Mouse (Mus musculus) CH12.LX (cell line): ENCODE data around the gene Adtrp. TPM values are rescaled to one million over a fixed set of nuclear protein-coding genes. Genes with fewer than 3 reads are reported as not detected.

Source experiments
- DNase-seq: peaks from one replicate; pipeline ENCODE4 v3.0.0-alpha.2; 2013; ENCODE audit errors: extremely low read depth
- H3K27ac ChIP-seq: 2 replicates; pipeline ENCODE4 v1.5.1; 2012; ENCODE audit warnings: low read depth, mild to moderate bottlenecking, control low read depth, moderate library complexity; ENCODE audit not compliant: insufficient read depth
- H3K27me3 ChIP-seq: replicated peaks from 2 replicates; pipeline ENCODE3; 2012; ENCODE audit warnings: inconsistent platforms
- H3K36me3 ChIP-seq, 2 experiments: replicated peaks in 1 of 2; 2 replicates each; pipeline versions ENCODE3 to v1.6.1; 2012; ENCODE audit warnings: inconsistent platforms in 1 of 2, low read length in 1 of 2, mild to moderate bottlenecking in 1 of 2, mixed read lengths in 1 of 2, moderate library complexity in 1 of 2; ENCODE audit not compliant: control insufficient read depth in 1 of 2, insufficient read depth in 1 of 2
- H3K4me1 ChIP-seq, 2 experiments: 2 replicates each; pipeline ENCODE4 v1.6.1; 2012; ENCODE audit warnings: inconsistent platforms in 1 of 2, moderate library complexity in 1 of 2; ENCODE audit not compliant: insufficient read depth in 2 of 2, control insufficient read depth in 1 of 2
- H3K4me2 ChIP-seq: 2 replicates; pipeline ENCODE4 v1.6.1; 2012; ENCODE audit warnings: low read depth, mild to moderate bottlenecking, control low read depth; ENCODE audit not compliant: poor library complexity, insufficient read depth, severe bottlenecking
- H3K4me3 ChIP-seq, 3 experiments: fragments of 150-350 bp in 1 of 3; sonication (generic) in 1 of 3; replicated peaks in 1 of 3; 2 replicates each; pipeline versions ENCODE3 to v1.5.1; 2011 to 2012; ENCODE audit warnings: low read depth in 2 of 3, low read length in 2 of 3, mild to moderate bottlenecking in 2 of 3, moderate library complexity in 2 of 3, control low read depth in 1 of 3, improper control_type of control experiment in 1 of 3, inconsistent platforms in 1 of 3, mixed read lengths in 1 of 3; ENCODE audit not compliant: poor library complexity in 1 of 3
- H3K79me2 ChIP-seq: replicated peaks from 2 replicates; pipeline ENCODE4 v1.6.1; 2012; ENCODE audit warnings: mild to moderate bottlenecking, moderate library complexity; ENCODE audit not compliant: control insufficient read depth, poor library complexity, insufficient read depth, severe bottlenecking; ENCODE audit errors: extremely low read depth
- H3K9ac ChIP-seq: 2 replicates; pipeline ENCODE4 v1.6.1; 2012; ENCODE audit warnings: low read depth, mild to moderate bottlenecking, control low read depth, moderate library complexity; ENCODE audit not compliant: insufficient read depth
- H3K9me3 ChIP-seq: replicated peaks from 2 replicates; pipeline ENCODE3; 2012; ENCODE audit warnings: low read length, inconsistent platforms, mixed read lengths
- BHLHE40 ChIP-seq: IDR thresholded peaks from 2 replicates; pipeline ENCODE4 v1.6.1; 2011; ENCODE audit warnings: mild to moderate bottlenecking, low read depth, low read length, improper control_type of control experiment
- CHD1 ChIP-seq: IDR thresholded peaks from 2 replicates; pipeline ENCODE4 v1.6.1; 2012; ENCODE audit warnings: low read depth, low read length, improper control_type of control experiment, inconsistent platforms
- CHD2 ChIP-seq: IDR thresholded peaks from 2 replicates; pipeline ENCODE4 v1.6.1; 2011; ENCODE audit warnings: low read length, improper control_type of control experiment
- E2F4 ChIP-seq: IDR thresholded peaks from 2 replicates; pipeline ENCODE4 v1.6.1; 2011; ENCODE audit warnings: low read depth, low read length, improper control_type of control experiment; ENCODE audit not compliant: insufficient replicate concordance
- ELF1 ChIP-seq: IDR thresholded peaks from 2 replicates; pipeline ENCODE4 v1.6.1; 2014; ENCODE audit warnings: low read depth, mild to moderate bottlenecking, inconsistent platforms, low read length, improper control_type of control experiment
- EP300 ChIP-seq: IDR thresholded peaks from 2 replicates; pipeline ENCODE4 v1.6.1; 2011; ENCODE audit warnings: low read length, improper control_type of control experiment
- ETS1 ChIP-seq: conservative IDR thresholded peaks from 2 replicates; pipeline ENCODE4 v1.6.1; 2012; ENCODE audit warnings: low read depth, mild to moderate bottlenecking, inconsistent platforms, low read length, improper control_type of control experiment, moderate library complexity
- GABPA ChIP-seq: IDR thresholded peaks from 2 replicates; pipeline ENCODE4 v1.6.1; 2012; ENCODE audit warnings: low read depth, low read length, improper control_type of control experiment, inconsistent platforms; ENCODE audit not compliant: insufficient replicate concordance
- HCFC1 ChIP-seq: IDR thresholded peaks from 2 replicates; pipeline ENCODE4 v1.6.1; 2012; ENCODE audit warnings: low read depth, mild to moderate bottlenecking, inconsistent platforms, low read length, improper control_type of control experiment
- IRF4 ChIP-seq: IDR thresholded peaks from 2 replicates; pipeline ENCODE4 v1.6.1; 2014; ENCODE audit warnings: low read depth, mild to moderate bottlenecking, inconsistent platforms, low read length, improper control_type of control experiment
- JUND ChIP-seq: conservative IDR thresholded peaks from 2 replicates; pipeline ENCODE4 v1.6.1; 2011; ENCODE audit warnings: low read depth, low read length, improper control_type of control experiment
- MAFK ChIP-seq: IDR thresholded peaks from 2 replicates; pipeline ENCODE4 v1.6.1; 2011; ENCODE audit warnings: low read length, improper control_type of control experiment; ENCODE audit not compliant: insufficient replicate concordance
- MAX ChIP-seq: IDR thresholded peaks from 2 replicates; pipeline ENCODE4 v1.6.1; 2011; ENCODE audit warnings: low read length, improper control_type of control experiment
- MAZ ChIP-seq: IDR thresholded peaks from 2 replicates; pipeline ENCODE4 v1.6.1; 2012; ENCODE audit warnings: low read depth, mild to moderate bottlenecking, inconsistent platforms, low read length, improper control_type of control experiment, moderate library complexity
- MEF2A ChIP-seq: IDR thresholded peaks from 2 replicates; pipeline ENCODE4 v1.6.1; 2014; ENCODE audit warnings: low read depth, mild to moderate bottlenecking, inconsistent platforms, low read length, improper control_type of control experiment, borderline replicate concordance
- MXI1 ChIP-seq: IDR thresholded peaks from 2 replicates; pipeline ENCODE4 v1.6.1; 2011; ENCODE audit warnings: mild to moderate bottlenecking, low read depth, low read length, improper control_type of control experiment
- MYC ChIP-seq: IDR thresholded peaks from 2 replicates; pipeline ENCODE4 v1.6.1; 2011; ENCODE audit warnings: low read depth, mild to moderate bottlenecking, improper control_type of control experiment, low read length
- NELFE ChIP-seq: IDR thresholded peaks from 2 replicates; pipeline ENCODE4 v1.6.1; 2011; ENCODE audit warnings: low read depth, low read length, improper control_type of control experiment
- POLR2A ChIP-seq: IDR thresholded peaks from 2 replicates; pipeline ENCODE4 v1.6.1; 2011; ENCODE audit warnings: low read depth, mild to moderate bottlenecking, improper control_type of control experiment, low read length
- POLR2AphosphoS2 ChIP-seq: IDR thresholded peaks from 2 replicates; pipeline ENCODE4 v1.6.1; 2011; ENCODE audit warnings: low read depth, low read length, improper control_type of control experiment
- RAD21 ChIP-seq: IDR thresholded peaks from 2 replicates; pipeline ENCODE4 v1.6.1; 2011; ENCODE audit warnings: low read depth, mild to moderate bottlenecking, low read length, improper control_type of control experiment, moderate library complexity
- RCOR1 ChIP-seq: conservative IDR thresholded peaks from 2 replicates; pipeline ENCODE4 v1.6.1; 2012; ENCODE audit warnings: low read depth, mild to moderate bottlenecking, inconsistent platforms, low read length, improper control_type of control experiment
- SIN3A ChIP-seq: IDR thresholded peaks from 2 replicates; pipeline ENCODE4 v1.6.1; 2012; ENCODE audit warnings: low read length, improper control_type of control experiment, inconsistent platforms
- SMC3 ChIP-seq: IDR thresholded peaks from 2 replicates; pipeline ENCODE4 v1.6.1; 2011; ENCODE audit warnings: low read depth, low read length, improper control_type of control experiment
- TBP ChIP-seq: conservative IDR thresholded peaks from 2 replicates; pipeline ENCODE4 v1.6.1; 2011; ENCODE audit warnings: low read depth, low read length, improper control_type of control experiment
- TCF12 ChIP-seq: IDR thresholded peaks from 2 replicates; pipeline ENCODE4 v1.6.1; 2014; ENCODE audit warnings: low read depth, mild to moderate bottlenecking, inconsistent platforms, low read length, improper control_type of control experiment
- UBTF ChIP-seq: IDR thresholded peaks from 2 replicates; pipeline ENCODE4 v1.6.1; 2012; ENCODE audit warnings: low read depth, mild to moderate bottlenecking, inconsistent platforms, low read length, improper control_type of control experiment, moderate library complexity
- USF1 ChIP-seq: IDR thresholded peaks from 2 replicates; pipeline ENCODE4 v1.6.1; 2014; ENCODE audit warnings: low read depth, mild to moderate bottlenecking, inconsistent platforms, low read length, improper control_type of control experiment
- USF2 ChIP-seq: conservative IDR thresholded peaks from 2 replicates; pipeline ENCODE4 v1.6.1; 2011; ENCODE audit warnings: low read depth, low read length, improper control_type of control experiment
- ZC3H11A ChIP-seq: IDR thresholded peaks from 2 replicates; pipeline ENCODE4 v1.6.1; 2012; ENCODE audit warnings: low read depth, mild to moderate bottlenecking, inconsistent platforms, low read length, improper control_type of control experiment
- ZKSCAN1 ChIP-seq: IDR thresholded peaks from 2 replicates; pipeline ENCODE4 v1.6.1; 2012; ENCODE audit warnings: low read depth, inconsistent platforms, low read length, improper control_type of control experiment, borderline replicate concordance
- dilution Hi-C: fragments of 300-500 bp; cut with MboI; formaldehyde crosslinking; loops from 2 replicates; pipeline ENCODE4 v1.14.3; 2020; ENCODE audit warnings: low sequenced_read_pairs; ENCODE audit not compliant: extremely low pct_unique_long_range_greater_than_20kb, extremely low pct_ligation_motif_present
- in situ Hi-C: fragments of 300-500 bp; cut with MboI; formaldehyde crosslinking; loops from 3 replicates; pipeline ENCODE4 v1.14.3; 2019; ENCODE audit warnings: low sequenced_read_pairs, low pct_ligation_motif_present, low pct_unique_long_range_greater_than_20kb, mixed read lengths
- polyA plus RNA-seq: library from polyadenylated mRNA; unstranded; fragments of >175 nt; gene quantifications from 2 replicates; pipeline ENCODE4 v1.2.1, GENCODE M21; 2012; ENCODE audit warnings: low read depth; ENCODE audit not compliant: insufficient read length
- total RNA-seq, 2 experiments: library from RNA; depleted of rRNA; stranded (reverse); fragments of 300-350 nt in 1 of 2; fragments of >200 nt in 1 of 2; gene quantifications; 2 replicates each; pipeline ENCODE4 v1.2.3; 2012 to 2014

The Adtrp gene
- total and polyA plus RNA-seq, 3 experiments = 4.2 to 37.1 (median 7.2) TPM

DNA sequence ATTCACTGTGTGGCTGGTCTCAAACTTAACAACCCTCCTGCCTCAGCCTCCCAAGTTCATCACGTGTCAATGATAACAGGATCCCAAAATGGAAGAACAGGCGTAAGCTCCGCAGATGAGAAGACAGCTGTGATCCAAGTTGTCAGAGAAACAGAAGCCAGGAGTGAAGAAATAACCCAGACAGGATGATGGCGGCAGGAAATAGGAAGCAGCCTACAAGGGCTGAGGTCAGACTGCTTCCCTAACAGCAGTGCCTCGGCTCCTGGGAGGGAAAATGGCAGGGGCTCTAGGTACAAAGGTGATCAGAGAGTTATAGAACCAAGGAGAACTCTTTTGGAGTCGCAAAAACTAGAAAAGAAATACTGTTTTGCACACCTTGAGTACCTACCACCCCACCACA lies 54.6 kb downstream of the Adtrp start:
- no peak for DNase-seq
- Histone ChIP-seq H3K79me2 (no peaks in the 10 kb centered on the region), H3K4me1 (peaks cover 8 to 29% of the 10 kb centered on the region in 2 experiments; a peak in 3 of 4 replicates), H3K36me3 (no peaks in the 10 kb centered on the region), H3K27ac (no peak overlapping the region), H3K4me3 (no peak overlapping the region), H3K9ac (no peak overlapping the region), H3K9me3 (no peaks in the 10 kb centered on the region), H3K4me2 (no peak overlapping the region), H3K27me3 (no peaks in the 10 kb centered on the region)
- in situ Hi-C loops (no loop called here), dilution Hi-C loops (no loop called here)
- TF ChIP-seq POLR2AphosphoS2 (no peak), TBP (no peak), CHD1 (no peak), E2F4 (no peak), RCOR1 (no peak), HCFC1 (no peak), USF1 (no peak), ZC3H11A (no peak), ELF1 (no peak), MAZ (no peak), MEF2A (no peak), GABPA (no peak), BHLHE40 (no peak)

DNA sequence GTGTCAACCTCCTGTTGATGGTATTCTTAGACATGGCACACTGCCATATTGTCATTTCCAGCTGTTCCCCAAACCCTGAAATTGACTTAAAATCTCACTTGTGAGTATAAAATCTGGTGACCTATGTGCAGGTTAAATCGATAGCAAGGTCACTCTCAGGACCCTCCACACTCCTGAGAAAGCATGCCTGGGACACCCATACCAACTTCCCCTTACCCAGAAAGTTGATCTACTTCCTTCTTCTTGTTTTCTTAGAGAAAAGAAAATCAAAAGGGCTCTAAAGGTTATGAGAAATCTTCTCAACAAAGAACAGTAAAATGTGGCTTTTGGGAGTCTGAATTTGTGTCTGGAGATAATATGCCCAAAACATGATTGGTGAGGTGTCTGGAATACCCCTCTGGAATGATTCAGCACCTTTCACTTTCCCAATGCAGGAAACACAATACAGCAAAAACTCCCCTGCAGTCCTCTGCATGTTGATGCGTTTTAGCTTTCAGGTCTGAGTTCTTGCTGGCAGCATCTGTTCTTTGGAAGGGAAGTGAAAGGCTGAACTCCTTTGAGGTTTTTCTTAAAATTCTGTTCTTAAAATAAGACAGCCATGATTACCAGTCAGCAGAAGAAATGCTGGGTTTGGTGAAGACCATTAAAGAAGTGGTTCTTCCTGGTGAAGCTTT lies 59.5 kb downstream of the Adtrp start:
- Histone ChIP-seq H3K9ac (peak overlapping the region; percentile 66), H3K27me3 (no peaks in the 10 kb centered on the region), H3K9me3 (peaks cover 2% of the 10 kb centered on the region), H3K4me1 (peaks cover 29 to 63% of the 10 kb centered on the region in 2 experiments), H3K4me2 (peak overlapping the region; percentile 99), H3K27ac (peak overlapping the region; percentile 99), H3K4me3 (peak overlapping the region in 2 of 3 experiments; percentile 17 to 42), H3K79me2 (no peaks in the 10 kb centered on the region), H3K36me3 (no peaks in the 10 kb centered on the region)
- dilution Hi-C loops = no loop called here
- in situ Hi-C loops = no loop called here
- DNase-seq = peak; percentile 85
- TF ChIP-seq CHD1 (peak; percentile 56; the same call in 1 of the 2 replicates), MXI1 (no peak), ELF1 (peak; percentile 64; the same call in 1 of the 2 replicates), ETS1 (peak; percentile 96), E2F4 (no peak), JUND (peak; percentile 73), BHLHE40 (peak; percentile 76), RAD21 (peak; percentile 19), RCOR1 (0 out of 2 replicates have a peak, but pooled peaks have one; percentile 74), USF2 (no peak), USF1 (no peak), MYC (peak; percentile 64), ZKSCAN1 (no peak), MAFK (peak; percentile 97), MEF2A (peak; percentile 96), IRF4 (peak; percentile 96), TCF12 (peak; percentile 96), MAX (peak; percentile 59), SIN3A (peak; percentile 76), NELFE (no peak), UBTF (no peak), CHD2 (peak; percentile 76; the same call in 1 of the 2 replicates), POLR2A (no peak), SMC3 (peak; percentile 24; the same call in 1 of the 2 replicates), EP300 (peak; percentile 97)
